Mouse (Mus musculus): ENCODE measurements around the gene Galk2.

DNA sequence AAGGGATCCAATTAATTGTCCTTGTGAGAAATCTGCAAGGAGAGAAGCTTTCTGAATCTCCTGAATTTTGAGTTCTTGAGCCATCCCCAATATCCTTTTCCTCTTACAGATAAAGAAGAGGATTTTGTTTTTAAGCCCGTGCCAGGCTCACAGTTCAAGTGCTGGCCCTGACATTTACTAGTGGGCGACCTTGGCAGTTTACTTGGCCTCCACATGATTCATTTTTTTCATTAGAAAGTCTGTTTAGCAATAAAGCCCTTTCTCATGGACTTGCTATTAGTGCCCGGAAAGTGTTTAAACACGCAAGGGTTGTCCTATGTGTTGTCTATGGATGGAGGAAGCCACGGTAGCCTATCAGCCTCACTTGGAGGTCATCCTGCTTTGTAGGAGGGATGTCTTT lies 64.4 kb downstream of the Galk2 start:
- TF ChIP-seq GATA1 (IDR thresholded peaks at IDR 0.05; ENCODE audit: borderline replicate concordance, low read length) = no peak
- TF ChIP-seq FLI1 (IDR thresholded peaks at IDR 0.05; ENCODE audit: low read length) = no peak
